Mouse (Mus musculus) midbrain, embryonic 13.5 days (tissue): Measurements from ENCODE around the gene Gm10563. TPM values are rescaled to one million over a fixed set of nuclear protein-coding genes. Genes with fewer than 3 reads are reported as not detected.
A peak's percentile ranks its signal among the peaks of the same experiment; 100 is the strongest.

ENCODE experiments used
- ATAC-seq: fragments of 200-750 bp; cut with Nextera tagmentation; 2 replicates; pipeline ENCODE4 v1.8.0; 2017; ENCODE audit warnings: mild to moderate bottlenecking, moderate TSS enrichment, moderate library complexity
- H3K27ac ChIP-seq: fragments of 300-500 bp; sonication (generic); 2 replicates; pipeline ENCODE4 v1.5.1; 2015; ENCODE audit warnings: inconsistent platforms, mild to moderate bottlenecking, moderate library complexity
- H3K27me3 ChIP-seq: fragments of 300-500 bp; sonication (generic); 2 replicates; pipeline ENCODE4 v1.6.1; 2015; ENCODE audit warnings: mild to moderate bottlenecking, inconsistent platforms
- H3K36me3 ChIP-seq: fragments of 300-500 bp; sonication (generic); 2 replicates; pipeline ENCODE4 v1.6.1; 2015; ENCODE audit warnings: mild to moderate bottlenecking, inconsistent platforms
- H3K4me1 ChIP-seq: fragments of 300-500 bp; sonication (generic); replicated peaks from 2 replicates; pipeline ENCODE4 v1.6.1; 2015; ENCODE audit warnings: inconsistent platforms
- H3K4me2 ChIP-seq: fragments of 300-500 bp; sonication (generic); replicated peaks from 2 replicates; pipeline ENCODE4 v1.6.1; 2015; ENCODE audit warnings: moderate library complexity, mild to moderate bottlenecking, inconsistent platforms
- H3K4me3 ChIP-seq: fragments of 300-500 bp; sonication (generic); replicated peaks from 2 replicates; pipeline ENCODE4 v1.5.1; 2015; ENCODE audit warnings: mild to moderate bottlenecking, inconsistent platforms
- H3K9ac ChIP-seq: fragments of 300-500 bp; sonication (generic); replicated peaks from 2 replicates; pipeline ENCODE4 v1.6.1; 2015; ENCODE audit warnings: mild to moderate bottlenecking, inconsistent platforms
- H3K9me3 ChIP-seq: fragments of 300-500 bp; sonication (generic); 2 replicates; pipeline ENCODE4 v1.6.1; 2016; ENCODE audit warnings: mild to moderate bottlenecking, inconsistent platforms
- WGBS: fragments of 180-500 bp; shearing (Covaris S2); methylation state at CpG from one replicate; pipeline ENCODE4 v1.1.7; 2015; 5-methylcytosine and 5-hydroxymethylcytosine counted together
- polyA plus RNA-seq: library from polyadenylated mRNA; unstranded; fragments of >200 nt; fragmentation: Nextera tagmentation; extraction: Ambion mirVana; gene quantifications from 2 replicates; pipeline ENCODE4 v1.2.1, GENCODE M21; 2015

Gene Gm10563
- polyA plus RNA-seq, 1 experiment from 2014 or later = not detected

DNA sequence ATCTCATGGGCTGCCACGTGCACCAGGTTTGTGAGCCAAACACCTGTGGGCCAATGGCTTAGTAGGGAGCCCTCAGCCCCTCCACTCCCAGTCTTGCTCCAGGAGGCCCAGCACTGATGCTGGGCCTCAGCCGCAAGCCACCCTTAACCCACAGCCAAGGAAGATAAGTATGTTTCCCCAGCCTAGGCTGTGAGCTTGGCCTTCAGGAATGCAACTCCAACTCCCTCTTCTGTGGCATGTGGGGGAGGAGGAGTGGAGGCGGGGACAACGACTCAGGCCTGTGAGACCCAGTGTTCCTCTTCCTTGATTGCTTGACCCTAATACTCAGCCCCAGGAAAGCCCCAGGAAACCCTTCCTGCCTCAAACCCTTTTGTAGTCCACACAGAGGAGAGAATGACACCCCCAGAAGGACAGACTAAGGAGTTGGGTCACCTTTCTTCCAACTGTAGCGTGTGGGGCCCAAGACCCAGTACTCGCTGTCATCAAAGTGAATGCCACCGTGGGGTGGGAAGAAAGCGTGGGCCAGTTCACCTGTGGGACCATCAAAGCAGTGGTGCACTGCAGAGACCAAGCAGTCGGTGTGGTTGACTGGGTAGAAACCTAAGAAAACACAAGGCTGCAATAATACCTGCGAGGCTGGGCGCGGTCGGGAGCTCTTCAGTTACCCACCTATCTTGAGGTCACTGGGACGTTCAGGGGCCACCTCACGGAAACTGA, 6.5 kb upstream of the Gm10563 start:
- Histone ChIP-seq H3K36me3 (peaks cover 58% of the 10 kb centered on the region), H3K27me3 (peaks cover 65% of the 10 kb centered on the region), H3K9ac (no peak overlapping the region), H3K9me3 (no peaks in the 10 kb centered on the region), H3K4me2 (no peak overlapping the region), H3K4me1 (peaks cover 33% of the 10 kb centered on the region), H3K27ac (no peak overlapping the region), H3K4me3 (no peak overlapping the region)
- ATAC-seq = no peak
- 75% methylated on average over 15 of the region's 15 CpGs for WGBS

DNA sequence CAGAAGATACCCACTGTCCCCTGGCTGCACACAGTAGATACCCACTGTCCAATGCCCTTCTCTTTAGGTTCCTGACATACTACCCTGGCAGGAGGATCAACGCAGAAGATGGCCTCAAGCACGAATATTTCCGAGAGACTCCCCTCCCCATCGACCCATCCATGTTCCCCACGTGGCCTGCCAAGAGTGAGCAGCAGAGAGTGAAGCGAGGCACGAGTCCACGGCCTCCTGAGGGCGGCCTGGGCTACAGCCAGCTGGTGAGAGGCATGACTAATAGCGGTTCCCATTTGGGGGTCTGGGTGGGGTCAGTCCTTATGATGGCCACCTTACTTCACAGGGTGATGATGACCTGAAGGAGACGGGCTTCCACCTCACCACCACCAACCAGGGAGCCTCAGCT, 4.1 kb upstream of the Gm10563 start:
- WGBS = 97% methylated on average over 11 of the region's 11 CpGs
- H3K36me3 ChIP-seq = peaks cover 62% of the 10 kb centered on the region
- no peaks in the 10 kb centered on the region for H3K9me3 ChIP-seq
- no peak overlapping the region for H3K4me3 ChIP-seq
- H3K27ac ChIP-seq = no peak overlapping the region
- no peak overlapping the region for H3K9ac ChIP-seq
- H3K4me1 ChIP-seq = peaks cover 21% of the 10 kb centered on the region
- H3K4me2 ChIP-seq = no peak overlapping the region
- H3K27me3 ChIP-seq = peaks cover 41% of the 10 kb centered on the region
- no peak for ATAC-seq

DNA sequence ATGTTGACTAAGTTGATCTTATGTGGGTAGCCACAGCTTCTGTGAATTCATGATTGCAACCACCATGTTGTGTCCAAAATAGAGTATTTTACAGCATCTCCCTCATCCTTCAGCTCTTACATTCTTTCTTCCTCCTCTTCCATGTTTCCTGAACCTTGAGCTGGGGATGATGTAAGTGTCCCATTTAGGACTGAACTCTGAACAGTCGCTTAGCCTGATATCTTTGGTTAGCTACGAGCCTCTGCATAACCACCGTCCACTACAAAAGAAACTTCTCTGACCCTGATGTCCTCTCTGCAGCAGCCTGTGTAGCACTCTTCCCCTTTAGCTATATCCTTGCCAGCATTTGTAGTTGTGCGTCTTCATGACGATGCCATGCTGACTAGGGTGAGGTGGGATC, 513 bp upstream of the Gm10563 start:
- Histone ChIP-seq H3K4me1 (no peaks in the 10 kb centered on the region), H3K27ac (no peak overlapping the region), H3K9me3 (no peaks in the 10 kb centered on the region), H3K36me3 (peaks cover 86% of the 10 kb centered on the region), H3K9ac (no peak overlapping the region), H3K4me2 (no peak overlapping the region), H3K27me3 (peaks cover 5% of the 10 kb centered on the region), H3K4me3 (no peak overlapping the region)
- WGBS = 94% methylated on average over 5 of the region's 5 CpGs
- no peak for ATAC-seq

DNA sequence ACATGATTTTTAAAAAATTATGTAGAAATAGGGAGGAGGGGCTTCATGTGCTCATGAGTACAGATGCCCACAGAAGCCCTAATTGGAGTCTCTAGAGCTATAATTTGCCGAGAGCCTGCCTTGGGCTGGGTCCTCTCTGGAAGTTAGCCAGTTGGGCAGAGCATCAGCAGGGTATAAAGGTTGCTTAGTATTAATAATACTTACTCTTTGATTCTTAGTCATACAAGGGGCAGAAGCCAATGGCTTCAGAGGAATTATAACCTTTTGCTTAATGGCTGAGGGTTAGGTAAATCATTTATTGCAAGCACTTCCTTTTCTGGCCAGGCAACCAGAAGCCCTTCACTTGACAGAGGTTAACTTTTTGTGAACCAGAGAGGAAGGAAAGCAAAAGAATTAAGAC, 1.7 kb downstream of the Gm10563 start:
- H3K4me1 ChIP-seq = no peaks in the 10 kb centered on the region
- H3K27me3 ChIP-seq = no peaks in the 10 kb centered on the region
- H3K9me3 ChIP-seq = no peaks in the 10 kb centered on the region
- no peak for ATAC-seq
- H3K4me3 ChIP-seq = no peak overlapping the region
- peaks cover 81% of the 10 kb centered on the region for H3K36me3 ChIP-seq
- H3K9ac ChIP-seq = no peak overlapping the region
- no peak overlapping the region for H3K27ac ChIP-seq
- 91% methylated on average over 1 of the region's 1 CpGs for WGBS
- H3K4me2 ChIP-seq = no peak overlapping the region

DNA sequence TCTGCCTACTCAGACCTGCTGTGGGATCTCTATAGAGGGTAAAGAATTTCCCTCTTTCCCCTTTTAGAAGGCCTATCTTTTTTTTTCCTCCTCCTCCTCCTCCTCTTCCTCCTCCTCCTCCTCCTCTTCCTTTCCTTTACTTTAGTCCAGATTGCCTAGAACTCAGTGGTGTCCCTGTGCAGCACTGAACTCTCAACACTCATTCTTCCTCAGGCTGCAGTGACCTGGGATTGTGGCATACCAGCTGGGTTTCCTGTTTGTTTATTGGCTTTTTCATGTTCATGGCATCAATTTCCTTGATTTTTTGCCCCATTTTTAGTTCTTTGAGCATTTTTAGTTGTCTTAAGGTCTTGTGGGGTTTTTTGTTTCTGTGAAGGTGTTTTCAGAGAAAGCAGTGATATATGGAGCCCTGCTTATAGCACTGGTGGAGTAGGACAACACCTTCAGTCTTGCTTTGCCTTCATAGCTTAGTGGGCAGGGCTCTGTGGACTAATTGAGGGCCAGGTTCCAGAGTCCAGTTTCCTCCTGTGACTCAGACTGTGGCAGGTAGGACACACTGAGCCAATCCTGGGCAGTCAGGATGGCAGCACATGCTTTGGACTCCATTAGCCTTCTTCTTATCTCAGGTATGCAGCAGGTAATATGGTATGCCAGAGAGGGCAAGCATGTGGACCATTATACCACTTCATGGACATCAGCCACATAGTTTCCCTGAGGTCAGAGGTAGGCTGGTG, 9.3 kb downstream of the Gm10563 start:
- Histone ChIP-seq H3K9me3 (no peaks in the 10 kb centered on the region), H3K9ac (no peak overlapping the region), H3K4me3 (no peak overlapping the region), H3K27ac (no peak overlapping the region), H3K4me2 (no peak overlapping the region), H3K36me3 (peaks cover 90% of the 10 kb centered on the region), H3K4me1 (no peaks in the 10 kb centered on the region), H3K27me3 (no peaks in the 10 kb centered on the region)
- no peak for ATAC-seq

DNA sequence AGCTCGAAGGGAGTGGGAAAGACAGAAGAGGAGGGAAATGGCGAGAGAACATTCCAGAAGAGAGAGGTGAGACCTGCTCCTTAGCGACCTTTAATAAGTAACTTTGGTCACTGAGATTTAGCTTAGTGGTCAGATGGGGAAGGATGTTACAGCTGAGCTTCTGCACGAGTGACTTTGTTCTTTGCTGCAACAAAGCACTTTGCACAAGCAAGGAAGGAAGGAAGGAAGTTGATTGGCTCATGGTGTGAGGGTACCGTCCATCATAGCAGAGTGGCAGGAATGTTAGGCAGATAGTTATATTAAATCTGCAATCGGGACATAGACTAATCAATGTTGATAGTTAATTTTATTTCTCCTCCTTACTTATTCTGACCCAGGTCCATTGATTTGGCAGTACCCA, 14.9 kb downstream of the Gm10563 start:
- Histone ChIP-seq H3K4me3 (no peak overlapping the region), H3K4me1 (peaks cover 4% of the 10 kb centered on the region), H3K9me3 (no peaks in the 10 kb centered on the region), H3K4me2 (no peak overlapping the region), H3K36me3 (peaks cover 75% of the 10 kb centered on the region), H3K9ac (no peak overlapping the region), H3K27ac (no peak overlapping the region), H3K27me3 (no peaks in the 10 kb centered on the region)
- ATAC-seq = no peak
- 94% methylated on average over 6 of the region's 6 CpGs for whole genome bisulfite sequencing

DNA sequence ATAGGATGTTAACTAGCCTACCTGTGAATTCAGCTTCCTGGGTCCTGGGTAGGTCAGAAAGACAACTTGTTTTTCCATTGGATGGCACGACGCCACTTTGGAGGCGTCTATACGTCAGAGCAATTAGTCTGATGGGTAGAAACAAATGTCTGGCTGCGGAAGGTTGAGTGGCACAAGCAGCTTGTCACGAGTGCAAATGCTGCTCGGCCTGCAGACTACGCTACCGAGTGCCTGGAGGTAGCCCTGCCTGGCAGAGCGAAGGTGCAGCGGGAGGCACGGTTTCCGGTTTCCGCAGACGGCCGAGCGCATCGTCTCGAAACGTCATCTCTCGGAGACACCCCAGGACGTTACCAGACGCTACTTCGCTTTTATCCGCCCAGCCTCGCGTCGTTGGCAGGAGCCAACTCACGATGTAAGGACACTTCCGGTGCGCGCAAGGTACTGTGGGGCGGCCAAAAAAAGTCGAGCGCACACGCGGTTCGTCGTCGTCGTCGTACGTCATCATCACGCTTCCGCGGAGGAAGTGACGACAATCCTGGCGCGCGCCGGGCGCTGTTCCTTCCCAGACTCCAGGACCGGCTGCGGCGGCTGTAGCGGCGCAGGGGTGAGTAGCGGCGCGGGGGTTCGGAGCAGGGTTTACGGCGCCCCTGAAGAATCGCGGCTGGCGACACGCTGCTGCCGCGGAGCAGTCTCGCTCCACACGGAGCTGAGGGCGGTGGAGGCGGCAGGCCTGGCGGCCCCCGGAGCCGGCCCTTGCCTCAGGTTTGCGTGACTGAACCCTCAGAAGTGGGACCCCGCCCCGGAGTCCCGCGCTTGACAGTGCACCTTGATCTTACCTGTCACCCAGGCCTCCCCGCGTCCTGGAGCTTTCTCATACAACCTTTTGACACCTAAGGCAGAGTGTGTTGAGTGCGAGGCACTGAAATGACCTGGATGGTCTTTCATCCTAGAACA, 20.6 kb downstream of the Gm10563 start, which contains the start of gene Cdk11b:
Cdk11b (plus strand) TSS at position 517 of the 954 bp plus-strand sequence.
- Histone ChIP-seq H3K9ac (peak within 1 kb of the TSS; percentile 93), H3K36me3 (peaks cover 46% of the 10 kb centered on the region), H3K4me2 (peak within 1 kb of the TSS; percentile 88), H3K9me3 (no peaks in the 10 kb centered on the region), H3K27me3 (no peaks in the 10 kb centered on the region), H3K4me1 (peaks cover 14% of the 10 kb centered on the region), H3K27ac (peak within 1 kb of the TSS; percentile 85), H3K4me3 (peak within 1 kb of the TSS; percentile 99)
- under 1% methylated on average over 84 of the region's 84 CpGs for WGBS
- peak; percentile 100 for ATAC-seq

DNA sequence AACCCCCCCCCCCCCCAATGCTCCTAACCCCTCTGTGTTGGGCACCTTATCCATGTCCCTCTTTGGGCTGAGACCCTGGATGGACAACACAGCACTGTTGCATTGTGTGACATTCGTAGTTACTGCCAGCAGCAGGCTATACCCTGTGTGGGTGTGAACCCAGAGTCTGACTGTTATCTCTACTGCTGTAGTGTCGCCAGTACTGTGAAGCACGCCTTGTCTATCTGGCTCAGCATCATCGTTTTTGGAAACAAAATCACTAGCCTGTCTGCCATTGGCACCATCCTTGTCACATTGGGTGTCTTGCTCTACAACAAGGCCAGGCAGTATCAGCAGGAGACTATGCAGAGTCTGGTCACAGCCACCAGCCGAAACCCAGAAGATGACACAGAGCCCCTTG, 26.9 kb downstream of the Gm10563 start:
- peaks cover 78% of the 10 kb centered on the region for H3K36me3 ChIP-seq
- 94% methylated on average over 5 of the region's 5 CpGs for WGBS
- peaks cover under 1% of the 10 kb centered on the region for H3K4me1 ChIP-seq
- H3K9me3 ChIP-seq = no peaks in the 10 kb centered on the region
- no peak overlapping the region for H3K27ac ChIP-seq
- H3K27me3 ChIP-seq = no peaks in the 10 kb centered on the region
- no peak overlapping the region for H3K4me2 ChIP-seq
- ATAC-seq = no peak
- H3K9ac ChIP-seq = no peak overlapping the region
- no peak overlapping the region for H3K4me3 ChIP-seq

DNA sequence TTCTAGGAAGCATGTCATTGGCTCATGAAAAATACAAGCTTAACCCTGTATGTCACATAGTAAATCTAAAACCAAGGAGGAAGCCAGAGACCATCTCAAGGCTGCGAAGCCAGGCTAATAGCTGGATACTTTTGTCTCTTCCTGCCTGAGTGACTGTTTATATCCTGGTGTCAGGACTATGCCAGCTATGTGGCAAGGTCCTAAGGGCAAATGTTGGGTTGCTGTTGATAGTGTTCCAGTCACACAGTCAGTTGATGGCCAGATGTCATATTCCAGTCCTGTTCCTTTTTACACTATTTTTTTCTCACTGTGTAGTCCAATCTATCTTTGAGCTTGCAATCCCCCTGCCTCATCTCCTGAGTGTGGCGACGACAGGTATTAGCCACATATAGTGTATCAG, 31.9 kb downstream of the Gm10563 start:
- Histone ChIP-seq H3K4me3 (no peak overlapping the region), H3K4me2 (no peak overlapping the region), H3K27me3 (no peaks in the 10 kb centered on the region), H3K9me3 (no peaks in the 10 kb centered on the region), H3K36me3 (peaks cover 80% of the 10 kb centered on the region), H3K9ac (no peak overlapping the region), H3K27ac (no peak overlapping the region), H3K4me1 (no peaks in the 10 kb centered on the region)
- WGBS = over 99% methylated on average over 3 of the region's 3 CpGs
- ATAC-seq = no peak

DNA sequence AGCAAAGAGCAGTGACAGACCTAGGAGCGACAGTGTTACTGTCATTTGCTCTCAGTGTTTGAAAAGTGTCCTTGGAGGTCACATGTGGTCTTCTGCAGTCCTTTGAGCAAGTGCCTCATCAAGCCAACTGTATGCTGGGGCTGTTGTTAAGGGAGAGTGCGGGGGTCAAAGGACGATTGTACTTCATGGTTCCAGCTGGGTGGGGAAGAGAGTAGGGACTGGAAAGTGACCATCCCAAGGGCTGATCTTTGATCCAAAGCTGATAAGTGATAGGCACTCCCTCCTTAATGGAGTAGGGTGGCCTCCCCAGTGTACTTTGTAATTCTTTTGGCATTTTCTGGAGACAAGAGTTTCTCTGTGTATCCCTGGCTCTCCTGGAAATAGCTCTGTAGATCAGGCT, 33.3 kb downstream of the Gm10563 start:
- H3K27me3 ChIP-seq = no peaks in the 10 kb centered on the region
- H3K27ac ChIP-seq = no peak overlapping the region
- H3K4me2 ChIP-seq = no peak overlapping the region
- H3K4me1 ChIP-seq = no peaks in the 10 kb centered on the region
- H3K36me3 ChIP-seq = peaks cover 66% of the 10 kb centered on the region
- H3K9ac ChIP-seq = no peak overlapping the region
- no peaks in the 10 kb centered on the region for H3K9me3 ChIP-seq
- no peak overlapping the region for H3K4me3 ChIP-seq
- ATAC-seq = no peak
- WGBS = 92% methylated on average over 3 of the region's 3 CpGs

DNA sequence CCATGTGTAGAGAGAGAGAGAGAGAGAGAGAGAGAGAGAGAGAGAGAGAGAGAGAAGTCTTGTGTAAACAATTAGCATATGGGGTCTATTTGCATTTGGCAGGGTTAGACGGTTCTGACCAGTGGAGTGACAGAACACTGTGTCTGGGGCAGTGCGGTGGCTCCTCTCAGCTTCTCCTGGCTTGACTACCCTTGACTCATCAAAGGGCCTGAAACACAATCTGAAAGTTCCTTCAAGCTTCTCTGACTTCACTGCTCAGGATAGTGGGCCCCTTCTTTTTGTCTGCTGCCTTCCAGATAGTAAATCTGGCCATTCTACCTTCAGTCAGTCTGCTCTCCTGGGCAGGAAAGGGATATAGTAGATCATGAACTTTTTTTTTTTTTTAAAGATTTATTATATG, 38.4 kb downstream of the Gm10563 start:
- peaks cover 44% of the 10 kb centered on the region for H3K36me3 ChIP-seq
- no peak overlapping the region for H3K9ac ChIP-seq
- 84% methylated on average over 2 of the region's 2 CpGs for WGBS
- no peaks in the 10 kb centered on the region for H3K9me3 ChIP-seq
- H3K4me1 ChIP-seq = peaks cover 16% of the 10 kb centered on the region
- no peak overlapping the region for H3K4me2 ChIP-seq
- H3K4me3 ChIP-seq = no peak overlapping the region
- no peaks in the 10 kb centered on the region for H3K27me3 ChIP-seq
- no peak for ATAC-seq
- H3K27ac ChIP-seq = no peak overlapping the region

DNA sequence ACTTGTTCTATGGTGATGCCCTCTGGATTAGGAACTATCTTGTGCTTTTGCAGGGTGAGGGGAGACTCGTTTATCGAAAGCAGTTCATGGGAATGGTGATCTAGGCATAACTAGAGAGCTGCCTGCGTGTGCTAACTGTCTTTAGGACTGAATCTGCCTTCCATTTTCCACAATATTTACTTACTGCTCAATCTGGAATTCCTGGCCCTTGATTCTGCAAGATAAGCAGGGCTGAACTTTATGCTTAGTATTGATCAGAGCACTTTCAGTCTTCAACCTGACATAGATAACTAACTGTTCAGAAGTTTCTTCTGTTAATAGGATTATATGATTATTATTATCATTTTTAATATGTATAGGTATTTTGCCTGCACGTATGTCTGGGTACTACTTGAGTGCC, 40.1 kb downstream of the Gm10563 start:
- Histone ChIP-seq H3K27ac (no peak overlapping the region), H3K4me2 (no peak overlapping the region), H3K9ac (no peak overlapping the region), H3K4me1 (peaks cover 23% of the 10 kb centered on the region), H3K27me3 (no peaks in the 10 kb centered on the region), H3K9me3 (no peaks in the 10 kb centered on the region), H3K36me3 (peaks cover 30% of the 10 kb centered on the region), H3K4me3 (no peak overlapping the region)
- no peak for ATAC-seq
- 90% methylated on average over 4 of the region's 4 CpGs for WGBS
